Mouse (Mus musculus) liver, postnatal 0 days (tissue): ENCODE measurements at regions not wholly inside any gene's neighbourhood (a gene's known extent, or its start where the extent isn't known, plus 50 kb on each side); places are given as distances from the start of the nearest gene placed in this dataset.

ENCODE experiments used
- ATAC-seq: fragments of 200-750 bp; cut with Nextera tagmentation; 2 replicates; pipeline ENCODE4 v1.8.0; 2017; ENCODE audit warnings: mild to moderate bottlenecking, moderate library complexity
- DNase-seq: peaks from one replicate; pipeline ENCODE4 v3.0.0-alpha.2; 2016
- H3K27ac ChIP-seq: fragments of 300-500 bp; sonication (generic); 2 replicates; pipeline ENCODE4 v1.5.1; 2014; ENCODE audit warnings: antibody characterized with exemption, moderate library complexity, mild to moderate bottlenecking, low read depth
- H3K27me3 ChIP-seq: fragments of 300-500 bp; sonication (generic); 2 replicates; pipeline ENCODE4 v1.6.1; 2014; ENCODE audit warnings: low read length, control low read depth, mixed read lengths; ENCODE audit not compliant: insufficient read depth
- H3K36me3 ChIP-seq: fragments of 300-500 bp; sonication (generic); replicated peaks from 2 replicates; pipeline ENCODE4 v1.6.1; 2014; ENCODE audit warnings: mild to moderate bottlenecking, control low read depth, low read length, moderate library complexity, mixed read lengths; ENCODE audit not compliant: insufficient read depth
- H3K4me1 ChIP-seq: fragments of 300-500 bp; sonication (generic); 2 replicates; pipeline ENCODE4 v1.6.1; 2014; ENCODE audit warnings: antibody characterized with exemption, mild to moderate bottlenecking, control low read depth; ENCODE audit not compliant: insufficient read depth
- H3K4me2 ChIP-seq: fragments of 300-500 bp; sonication (generic); 2 replicates; pipeline ENCODE4 v1.6.1; 2014; ENCODE audit warnings: low read depth, mild to moderate bottlenecking, low read length, moderate library complexity, mixed read lengths
- H3K4me3 ChIP-seq: fragments of 300-500 bp; sonication (generic); 2 replicates; pipeline ENCODE4 v1.5.1; 2014; ENCODE audit warnings: low read depth, low read length
- H3K9ac ChIP-seq: fragments of 300-500 bp; sonication (generic); replicated peaks from 2 replicates; pipeline ENCODE4 v1.6.1; 2014; ENCODE audit warnings: mild to moderate bottlenecking, moderate library complexity
- H3K9me3 ChIP-seq: fragments of 300-500 bp; sonication (generic); 2 replicates; pipeline ENCODE4 v1.6.1; 2016; ENCODE audit warnings: mild to moderate bottlenecking, control low read depth, low read length, mixed read lengths
- CTCF ChIP-seq: sonication (generic); IDR thresholded peaks from 2 replicates; pipeline ENCODE4 v1.5.1; 2016; ENCODE audit warnings: antibody characterized with exemption, low read depth
- EP300 ChIP-seq: IDR thresholded peaks from 2 replicates; pipeline ENCODE4 v1.6.1; 2016; ENCODE audit warnings: antibody characterized with exemption, low read depth, mild to moderate bottlenecking
- WGBS: fragments of 180-500 bp; shearing (Covaris S2); extraction: QIAGEN DNeasy Blood & Tissue Kit; methylation state at CpG from one replicate; pipeline ENCODE4 v1.1.7; 2014; ENCODE audit not compliant: insufficient replicate concordance; 5-methylcytosine and 5-hydroxymethylcytosine counted together

DNA sequence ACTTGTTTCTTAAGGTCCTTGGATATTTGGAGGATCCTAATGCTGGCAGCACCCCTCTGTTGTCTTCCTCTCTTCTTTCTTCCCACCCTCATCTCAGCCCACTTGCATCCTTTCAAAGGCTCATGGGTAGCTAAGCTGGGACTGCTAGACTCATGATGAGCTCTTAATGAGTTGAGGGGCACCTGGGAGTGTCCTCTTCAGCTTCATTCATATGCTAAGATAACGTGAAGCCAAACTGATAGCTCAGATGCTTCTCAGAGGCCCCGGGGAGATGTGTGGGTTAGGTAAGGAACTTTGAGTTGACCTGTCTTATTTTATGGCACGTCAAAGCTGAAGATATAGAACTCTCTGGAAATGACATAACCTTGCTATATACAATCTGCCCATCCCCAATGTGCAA is 139.3 kb downstream of the Dact1 start:
- TF ChIP-seq CTCF = no peak
- TF ChIP-seq EP300 = no peak
- H3K9ac ChIP-seq = no peak overlapping the region
- no peak overlapping the region for H3K27ac ChIP-seq
- no peaks in the 10 kb centered on the region for H3K9me3 ChIP-seq
- DNase-seq (no peak), ATAC-seq (no peak)
- no peaks in the 10 kb centered on the region for H3K27me3 ChIP-seq
- no peaks in the 10 kb centered on the region for H3K36me3 ChIP-seq
- peaks cover 9% of the 10 kb centered on the region; the same call in 1 of the 2 replicates for H3K4me1 ChIP-seq
- H3K4me3 ChIP-seq = no peak overlapping the region
- WGBS = 61% methylated on average over 3 of the region's 3 CpGs
- H3K4me2 ChIP-seq = no peak overlapping the region

DNA sequence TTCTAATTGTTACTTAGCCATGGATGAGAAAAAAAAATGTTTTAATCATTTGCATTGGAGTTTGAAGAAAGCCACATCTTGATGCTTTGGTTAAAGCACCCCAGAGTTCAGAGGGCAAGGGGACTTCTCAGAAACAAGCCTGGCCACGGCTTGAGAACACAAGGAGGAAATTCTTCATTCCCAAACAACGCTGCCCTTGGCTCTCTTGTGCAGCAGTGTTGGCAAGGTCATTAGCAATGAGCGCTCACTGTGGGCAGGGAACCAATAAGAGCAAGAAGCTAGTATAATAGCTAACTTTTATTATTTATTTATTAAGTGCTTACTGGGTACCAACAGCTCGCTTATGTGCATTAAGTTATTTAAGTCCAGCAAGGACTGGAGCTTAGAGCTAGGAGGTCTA is 140.4 kb downstream of the Dact1 start:
- Histone ChIP-seq H3K4me3 (no peak overlapping the region), H3K27me3 (no peaks in the 10 kb centered on the region), H3K4me2 (no peak overlapping the region), H3K4me1 (peaks cover 9% of the 10 kb centered on the region; the same call in 1 of the 2 replicates), H3K9me3 (no peaks in the 10 kb centered on the region), H3K36me3 (no peaks in the 10 kb centered on the region), H3K27ac (no peak overlapping the region), H3K9ac (no peak overlapping the region)
- DNase-seq (no peak), ATAC-seq (no peak)
- 63% methylated on average over 4 of the region's 4 CpGs for WGBS
- TF ChIP-seq CTCF (no peak), EP300 (no peak)

GRCm38 (mm10) chr12:71450680-71451463 is 141.2 kb downstream of the Dact1 start:
- 73% methylated on average over 14 of the region's 14 CpGs for WGBS

GRCm38 (mm10) chr12:71456900-71457299 is 147.2 kb downstream of the Dact1 start:
- DNase-seq (no peak), ATAC-seq (no peak)
- Histone ChIP-seq H3K4me1 (peaks cover 3% of the 10 kb centered on the region; the same call in 1 of the 2 replicates), H3K9me3 (no peaks in the 10 kb centered on the region), H3K27me3 (no peaks in the 10 kb centered on the region), H3K4me3 (no peak overlapping the region), H3K9ac (no peak overlapping the region), H3K4me2 (no peak overlapping the region), H3K27ac (no peak overlapping the region), H3K36me3 (no peaks in the 10 kb centered on the region)
- TF ChIP-seq CTCF = no peak
- no peak for TF ChIP-seq EP300
- WGBS = 76% methylated on average over 6 of the region's 6 CpGs

More at GRCm38 (mm10) chr12:71450680-71451463, 141.2 kb downstream of the Dact1 start:
- no peak for TF ChIP-seq EP300
- TF ChIP-seq CTCF = no peak
- no peak for ATAC-seq
- peaks cover 9% of the 10 kb centered on the region; the same call in 1 of the 2 replicates for H3K4me1 ChIP-seq
- no peaks in the 10 kb centered on the region for H3K9me3 ChIP-seq
- H3K4me3 ChIP-seq = no peak overlapping the region
- H3K4me2 ChIP-seq = no peak overlapping the region
- no peak for DNase-seq
- no peaks in the 10 kb centered on the region for H3K27me3 ChIP-seq
- no peak overlapping the region for H3K27ac ChIP-seq
- H3K9ac ChIP-seq = no peak overlapping the region
- H3K36me3 ChIP-seq = no peaks in the 10 kb centered on the region

DNA sequence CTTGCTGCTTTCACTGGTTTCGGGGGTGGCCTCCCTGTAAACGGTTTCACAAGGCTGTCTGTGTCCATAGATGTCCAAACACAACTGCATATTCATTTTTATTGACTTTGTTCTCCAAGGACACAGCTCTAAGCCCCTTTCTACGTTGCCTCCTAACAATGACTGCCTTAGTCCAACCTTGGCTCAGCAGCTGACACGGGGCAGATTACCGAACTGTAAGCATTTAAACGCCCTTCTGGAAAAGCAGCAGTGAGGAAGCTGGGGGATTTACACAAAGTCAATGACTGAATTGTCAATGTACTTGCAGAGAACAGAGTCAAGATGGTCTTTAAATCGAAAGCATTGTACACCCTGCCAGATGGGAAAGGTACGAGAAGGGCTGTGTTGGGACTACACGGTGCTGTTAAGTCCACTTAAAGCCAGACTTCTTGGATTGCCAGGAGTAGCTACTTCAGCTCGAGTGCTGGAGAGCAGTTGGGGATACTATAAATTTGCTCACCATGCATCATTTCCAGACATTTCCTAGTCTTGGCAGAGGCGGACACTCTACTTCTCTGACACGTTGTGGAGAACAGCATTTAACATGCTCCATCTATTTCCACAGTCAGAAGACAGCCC is 149.0 kb downstream of the Dact1 start:
- DNase-seq (no peak), ATAC-seq (no peak)
- H3K27me3 ChIP-seq = no peaks in the 10 kb centered on the region
- no peaks in the 10 kb centered on the region for H3K4me1 ChIP-seq
- no peaks in the 10 kb centered on the region for H3K36me3 ChIP-seq
- 68% methylated on average over 12 of the region's 12 CpGs for WGBS
- no peaks in the 10 kb centered on the region for H3K9me3 ChIP-seq
- H3K27ac ChIP-seq = no peak overlapping the region
- H3K4me3 ChIP-seq = no peak overlapping the region
- H3K4me2 ChIP-seq = no peak overlapping the region
- no peak for TF ChIP-seq CTCF
- no peak for TF ChIP-seq EP300
- H3K9ac ChIP-seq = no peak overlapping the region

DNA sequence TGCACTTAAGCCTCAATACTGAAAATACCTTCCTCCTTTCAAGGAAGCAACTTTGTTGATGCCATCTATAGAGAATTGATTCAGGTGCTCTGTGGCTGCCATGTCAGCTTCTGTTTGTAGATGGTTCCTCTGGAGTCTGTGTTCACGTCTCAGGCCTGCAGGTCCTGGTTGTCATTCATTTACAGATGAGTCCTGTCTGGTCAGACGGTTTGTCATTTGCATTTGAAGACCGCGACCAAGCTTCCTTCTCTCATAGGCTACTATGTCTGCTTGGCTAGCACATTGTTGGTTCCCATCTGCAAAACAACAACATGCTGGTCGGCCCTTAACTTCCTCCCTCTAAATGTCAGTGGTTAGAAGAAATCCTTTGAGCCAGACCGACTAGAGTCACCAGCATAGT is 151.0 kb downstream of the Dact1 start:
- no peak for TF ChIP-seq CTCF
- Histone ChIP-seq H3K36me3 (no peaks in the 10 kb centered on the region), H3K27ac (no peak overlapping the region), H3K9me3 (no peaks in the 10 kb centered on the region), H3K4me2 (no peak overlapping the region), H3K4me3 (no peak overlapping the region), H3K4me1 (no peaks in the 10 kb centered on the region), H3K9ac (no peak overlapping the region), H3K27me3 (no peaks in the 10 kb centered on the region)
- no peak for ATAC-seq
- DNase-seq = no peak
- WGBS = 50% methylated on average over 6 of the region's 6 CpGs
